Mouse (Mus musculus): ENCODE measurements around the gene Gcnt2.

DNA sequence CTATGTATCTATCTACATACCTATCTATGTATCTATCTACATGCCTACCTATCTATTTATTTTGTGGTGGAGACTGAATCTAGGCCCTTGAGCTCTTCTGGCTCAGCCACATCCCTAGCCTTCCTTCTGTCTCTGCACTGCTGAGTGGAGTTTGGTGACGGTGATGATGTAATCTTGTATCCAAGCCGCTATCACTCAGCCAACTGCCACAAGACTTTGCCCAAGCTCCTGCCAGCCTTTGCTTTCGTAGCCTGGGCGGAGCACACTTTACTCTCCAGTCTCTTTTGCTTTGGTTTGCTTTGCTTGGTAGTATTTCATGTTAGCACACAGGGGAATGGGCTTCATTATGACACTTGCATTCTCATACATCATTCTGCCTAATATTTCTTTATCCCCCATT lies 11.7 kb upstream of the Gcnt2 start:
- TF ChIP-seq CTCF (IDR thresholded peaks at IDR 0.05; ENCODE audit: borderline replicate concordance, control insufficient read depth, extremely low read depth, insufficient read depth, low read length, poor library complexity) (no peak), POLR2A (IDR thresholded peaks at IDR 0.05; ENCODE audit: control insufficient read depth, extremely low read depth, insufficient read depth, low read length, poor library complexity) (no peak)

All from thymus, adult 2 months (tissue).